Mouse (Mus musculus): ENCODE measurements around the gene Med25.

- TF ChIP-seq CTCF (IDR thresholded peaks at IDR 0.05; ENCODE audit: insufficient read depth, low read length) (no peak), POLR2A (IDR thresholded peaks at IDR 0.05; ENCODE audit: borderline replicate concordance, extremely low read depth, low read depth, low read length) (no peak)
Measured at GRCm38 (mm10) chr7:44826771-44827170, 65.7 kb downstream of the Med25 start.

All from lung, adult 2 months (tissue).